Comparison of ENCODE assay signal across 11 mouse cellular contexts in genomic region chr5:148071800-148072199, GRCm38 (mm10).
A peak's percentile ranks its signal among the peaks of the same experiment; 100 is the strongest.
DNase-seq lines count a peak whose midpoint lies in the region; ATAC-seq and TF ChIP-seq lines count a peak whose summit lies in the region.
"Had no signal": no experiment of that assay in that cellular context is flagged by ENCODE, and none has a peak within 500 bp of the region (broad histone marks: within the 10 kb centered on the region; RNA-seq: fewer than 3 reads in every experiment).

No protein-coding gene starts in this region.

- H3K36me3 ChIP-seq in forebrain, embryonic 11.5 days (ENCODE audit: control insufficient read depth, insufficient read depth, low read length) = no peaks in the 10 kb centered on the region
- no peaks in the 10 kb centered on the region for H3K36me3 ChIP-seq in forebrain, postnatal 0 days (ENCODE audit: insufficient read depth)
- no peaks in the 10 kb centered on the region for H3K36me3 ChIP-seq in midbrain, embryonic 10.5 days
- H3K36me3 ChIP-seq in midbrain, embryonic 16.5 days (ENCODE audit: control insufficient read depth, insufficient read depth, low read length) = no peaks in the 10 kb centered on the region
- H3K36me3 ChIP-seq: heart, embryonic 13.5 days; lung, embryonic 15.5 days had no signal

- no peak overlapping the region for H3K9ac ChIP-seq in forebrain, embryonic 11.5 days (ENCODE audit: low read length)
- no peak overlapping the region for H3K9ac ChIP-seq in forebrain, postnatal 0 days
- H3K9ac ChIP-seq in midbrain, embryonic 16.5 days (ENCODE audit: low read depth, low read length) = no peak overlapping the region
- H3K9ac ChIP-seq: heart, embryonic 13.5 days; lung, embryonic 15.5 days had no signal

- ATAC-seq in forebrain, embryonic 11.5 days (replicated peaks; ENCODE audit: low FRiP score) = no peak
- ATAC-seq in forebrain, postnatal 0 days = no peak
- ATAC-seq in midbrain, embryonic 16.5 days = no peak

- DNase-seq in forebrain, embryonic 11.5 days (ENCODE audit: low spot score) = peak; percentile 82
- DNase-seq in forebrain, postnatal 0 days = no peak
- DNase-seq in midbrain, embryonic 10.5 days (ENCODE audit: low spot score) = peak; percentile 43
- DNase-seq in embryo, embryonic 11.5 days (ENCODE audit: low read depth, low spot score) = peak; percentile 61
- DNase-seq in ovary, postnatal 14 days (ENCODE audit: low spot score) = peak; percentile 50
- DNase-seq in cerebellum, postnatal 4 days (ENCODE audit: low spot score in 2 of 2) = no peak
- no peak for DNase-seq in right cerebral cortex, adult 2 months (ENCODE audit: low spot score in 2 of 2)
- DNase-seq: cerebellum, postnatal 14 days had no signal

- H3K4me3 ChIP-seq in forebrain, embryonic 11.5 days (ENCODE audit: low read depth, low read length) = no peak overlapping the region
- no peak overlapping the region for H3K4me3 ChIP-seq in forebrain, postnatal 0 days (ENCODE audit: low read depth, low read length)
- no peak overlapping the region for H3K4me3 ChIP-seq in midbrain, embryonic 10.5 days
- no peak overlapping the region for H3K4me3 ChIP-seq in midbrain, embryonic 16.5 days (ENCODE audit: low read depth, low read length)
- H3K4me3 ChIP-seq: heart, embryonic 13.5 days; lung, embryonic 15.5 days had no signal

- no peak for TF ChIP-seq CTCF in forebrain, postnatal 0 days (IDR thresholded peaks at IDR 0.05; ENCODE audit: low read depth)

- no peak overlapping the region for H3K4me2 ChIP-seq in forebrain, embryonic 11.5 days (ENCODE audit: low read depth, low read length, severe bottlenecking)
- H3K4me2 ChIP-seq in forebrain, postnatal 0 days (ENCODE audit: low read depth) = no peak overlapping the region
- H3K4me2 ChIP-seq in midbrain, embryonic 16.5 days (ENCODE audit: low read length) = no peak overlapping the region
- H3K4me2 ChIP-seq: heart, embryonic 13.5 days; lung, embryonic 15.5 days had no signal

- 10% methylated on average over 9 of the region's 9 CpGs for WGBS in forebrain, embryonic 11.5 days
- 11% methylated on average over 9 of the region's 9 CpGs for WGBS in forebrain, postnatal 0 days
- 12% methylated on average over 9 of the region's 9 CpGs for WGBS in midbrain, embryonic 10.5 days
- 13% methylated on average over 9 of the region's 9 CpGs for WGBS in midbrain, embryonic 16.5 days

- no peaks in the 10 kb centered on the region for H3K9me3 ChIP-seq in forebrain, embryonic 11.5 days (ENCODE audit: control insufficient read depth, low read length)
- H3K9me3 ChIP-seq in forebrain, postnatal 0 days (ENCODE audit: low read length) = no peaks in the 10 kb centered on the region
- H3K9me3 ChIP-seq in midbrain, embryonic 10.5 days (replicated peaks) = 0 out of 2 replicates have a peak, but pooled peaks cover 5% of the 10 kb centered on the region
- H3K9me3 ChIP-seq in midbrain, embryonic 16.5 days (replicated peaks; ENCODE audit: control insufficient read depth, low read length, poor library complexity, severe bottlenecking) = no peaks in the 10 kb centered on the region
- H3K9me3 ChIP-seq: lung, embryonic 15.5 days had no signal

- no peak overlapping the region for H3K27ac ChIP-seq in forebrain, embryonic 11.5 days (ENCODE audit: low read depth, low read length)
- no peak overlapping the region for H3K27ac ChIP-seq in forebrain, postnatal 0 days (ENCODE audit: low read depth, low read length)
- H3K27ac ChIP-seq in midbrain, embryonic 10.5 days (replicated peaks) = no peak overlapping the region
- H3K27ac ChIP-seq in midbrain, embryonic 16.5 days (ENCODE audit: low read length) = no peak overlapping the region
- H3K27ac ChIP-seq: heart, embryonic 13.5 days; lung, embryonic 15.5 days had no signal

- no peaks in the 10 kb centered on the region for H3K27me3 ChIP-seq in forebrain, embryonic 11.5 days (ENCODE audit: control insufficient read depth, insufficient read depth, low read length)
- no peaks in the 10 kb centered on the region for H3K27me3 ChIP-seq in forebrain, postnatal 0 days (ENCODE audit: insufficient read depth, low read length)
- no peaks in the 10 kb centered on the region for H3K27me3 ChIP-seq in midbrain, embryonic 10.5 days (ENCODE audit: low read depth, poor library complexity, severe bottlenecking)
- no peaks in the 10 kb centered on the region for H3K27me3 ChIP-seq in midbrain, embryonic 16.5 days (ENCODE audit: control insufficient read depth, insufficient read depth, low read depth, low read length)
- H3K27me3 ChIP-seq: heart, embryonic 13.5 days; lung, embryonic 15.5 days had no signal

- H3K4me1 ChIP-seq in forebrain, embryonic 11.5 days (replicated peaks; ENCODE audit: control insufficient read depth, insufficient read depth, low read length) = no peaks in the 10 kb centered on the region
- H3K4me1 ChIP-seq in forebrain, postnatal 0 days (ENCODE audit: insufficient read depth) = no peaks in the 10 kb centered on the region
- H3K4me1 ChIP-seq in midbrain, embryonic 10.5 days = no peaks in the 10 kb centered on the region
- peaks cover 11% of the 10 kb centered on the region for H3K4me1 ChIP-seq in midbrain, embryonic 16.5 days (ENCODE audit: control insufficient read depth, insufficient read depth, low read length)
- H3K4me1 ChIP-seq: heart, embryonic 13.5 days; lung, embryonic 15.5 days had no signal

Comparison
In these comparisons a context has a peak if more than half of its experiments do, and no peak if none do; other contexts are left out.
1. DNase-seq: peak in forebrain, embryonic 11.5 days (single experiment), midbrain, embryonic 10.5 days (single experiment), embryo, embryonic 11.5 days (single experiment) and ovary, postnatal 14 days (single experiment); none in forebrain, postnatal 0 days (single experiment), cerebellum, postnatal 4 days (0 of 2) and right cerebral cortex, adult 2 months (0 of 2).